Mouse (Mus musculus): ENCODE results near the gene Bptf. TPM values are rescaled to one million over a fixed set of nuclear protein-coding genes. Genes with fewer than 3 reads are reported as not detected.
A peak's percentile ranks its signal among the peaks of the same experiment; 100 is the strongest.
"Not testable (repeated sequence)": the region's sequence is repeated elsewhere in the genome, so short reads cannot be mapped to it uniquely, and the experiment has no call there.

The Bptf gene
- total RNA-seq, 2 experiments from 2014 or later, result 34.2 to 37.6 TPM

DNA sequence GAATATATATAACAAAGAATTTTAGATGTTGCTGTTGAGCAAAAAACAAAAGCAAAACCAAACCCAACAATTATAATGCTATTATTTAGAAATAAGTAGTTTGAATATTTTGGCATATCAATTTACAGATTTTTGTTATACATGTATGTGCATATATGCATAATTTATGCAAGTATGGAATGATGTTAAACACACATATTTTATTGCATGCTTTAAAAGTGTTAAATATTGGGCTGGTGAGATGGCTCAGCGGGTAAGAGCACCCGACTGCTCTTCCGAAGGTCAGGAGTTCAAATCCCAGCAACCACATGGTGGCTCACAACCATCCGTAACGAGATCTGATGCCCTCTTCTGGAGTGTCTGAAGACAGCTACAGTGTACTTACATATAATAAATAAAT is 112.2 kb downstream of the Bptf start:
- not testable (repeated sequence) for DNase-seq (ENCODE audit: low spot score in 2 of 2)

DNA sequence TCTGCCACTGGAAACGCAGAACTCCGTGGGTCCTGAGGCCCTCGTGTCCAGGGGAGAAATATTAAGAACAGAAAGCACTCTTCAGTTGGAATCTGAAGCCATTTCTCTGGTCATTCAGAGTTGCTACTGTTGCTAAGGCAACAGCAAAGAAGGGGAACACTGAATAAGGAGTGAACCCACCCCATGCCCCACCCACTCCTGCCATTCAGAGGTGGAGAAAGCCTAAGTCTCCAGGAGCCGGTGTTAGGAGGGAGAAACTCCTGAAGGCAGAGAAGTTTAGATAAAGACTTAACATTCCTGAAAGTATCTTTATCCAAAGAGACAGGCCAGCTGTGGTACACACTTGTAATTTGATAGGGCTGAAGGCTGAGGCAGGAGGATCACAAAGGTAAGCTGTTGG is 112.6 kb downstream of the Bptf start:
- DNase-seq (ENCODE audit: low spot score in 2 of 2), result no peak

DNA sequence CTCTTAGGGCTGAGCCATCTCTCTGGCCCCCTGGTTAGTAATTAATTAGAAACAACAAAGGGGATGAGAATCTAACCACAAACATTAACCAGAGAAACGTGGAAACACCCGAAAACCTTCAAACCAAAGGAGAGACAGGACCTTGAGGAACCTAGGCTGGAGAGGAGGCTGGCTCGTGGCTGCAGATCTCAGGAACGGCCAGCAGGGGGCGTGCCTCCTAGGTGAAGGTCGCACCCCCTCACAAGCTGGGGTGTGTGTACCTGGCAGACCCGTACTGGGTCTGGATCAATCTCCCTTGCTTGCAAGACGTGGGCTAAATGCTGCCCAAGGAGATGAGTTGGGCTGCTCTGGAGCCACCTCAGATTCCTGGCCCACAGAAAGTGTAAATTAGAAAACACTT is 113.3 kb downstream of the Bptf start:
- DNase-seq (ENCODE audit: low spot score in 2 of 2), result no peak

DNA sequence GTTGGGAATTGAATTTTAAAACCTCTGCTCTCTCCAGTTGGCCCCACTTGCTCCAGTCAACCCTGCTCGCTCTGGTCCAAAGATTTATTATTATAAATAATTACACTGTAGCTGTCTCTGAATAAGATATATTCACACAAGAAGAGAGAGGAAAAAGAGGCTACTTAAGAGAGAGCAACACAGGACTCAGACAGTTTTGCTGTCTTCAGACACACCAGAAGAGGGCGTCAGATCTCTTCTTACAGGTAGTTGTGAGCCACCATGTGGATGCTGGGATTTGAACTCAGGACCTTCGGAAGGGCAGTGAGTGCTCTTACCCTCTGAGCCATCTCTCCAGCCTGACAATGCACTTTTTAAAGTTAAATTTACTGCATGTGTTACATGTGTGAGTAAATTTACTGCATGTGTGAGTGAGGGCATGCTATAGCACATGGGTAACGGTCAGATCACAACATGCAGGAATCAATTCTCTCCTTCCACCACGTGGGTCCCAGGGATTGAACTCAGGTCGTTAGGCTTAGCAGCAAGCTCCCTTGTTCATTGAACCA is 114.5 kb downstream of the Bptf start:
- no peak for DNase-seq (ENCODE audit: low spot score in 2 of 2)

DNA sequence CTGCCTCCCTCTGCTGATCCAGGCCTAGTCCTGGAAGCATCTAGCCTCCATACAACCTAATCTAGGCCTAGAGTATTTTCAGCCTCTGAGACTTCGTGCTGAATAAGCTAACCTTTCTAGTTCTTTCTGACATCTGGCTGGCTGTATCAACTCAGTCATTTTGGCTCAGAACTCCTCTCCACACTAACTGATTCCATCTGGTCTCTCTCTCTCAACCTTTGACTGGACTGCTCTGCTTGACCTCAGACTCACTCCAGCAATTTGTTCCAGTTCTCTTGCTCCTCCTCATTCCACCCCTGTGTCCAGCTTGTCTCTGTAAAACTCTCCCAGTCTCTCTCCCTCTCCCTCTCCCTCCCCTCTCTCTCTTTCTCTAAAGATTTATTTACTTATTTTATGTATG is 115.0 kb downstream of the Bptf start:
- DNase-seq (ENCODE audit: low spot score in 2 of 2), result no peak

DNA sequence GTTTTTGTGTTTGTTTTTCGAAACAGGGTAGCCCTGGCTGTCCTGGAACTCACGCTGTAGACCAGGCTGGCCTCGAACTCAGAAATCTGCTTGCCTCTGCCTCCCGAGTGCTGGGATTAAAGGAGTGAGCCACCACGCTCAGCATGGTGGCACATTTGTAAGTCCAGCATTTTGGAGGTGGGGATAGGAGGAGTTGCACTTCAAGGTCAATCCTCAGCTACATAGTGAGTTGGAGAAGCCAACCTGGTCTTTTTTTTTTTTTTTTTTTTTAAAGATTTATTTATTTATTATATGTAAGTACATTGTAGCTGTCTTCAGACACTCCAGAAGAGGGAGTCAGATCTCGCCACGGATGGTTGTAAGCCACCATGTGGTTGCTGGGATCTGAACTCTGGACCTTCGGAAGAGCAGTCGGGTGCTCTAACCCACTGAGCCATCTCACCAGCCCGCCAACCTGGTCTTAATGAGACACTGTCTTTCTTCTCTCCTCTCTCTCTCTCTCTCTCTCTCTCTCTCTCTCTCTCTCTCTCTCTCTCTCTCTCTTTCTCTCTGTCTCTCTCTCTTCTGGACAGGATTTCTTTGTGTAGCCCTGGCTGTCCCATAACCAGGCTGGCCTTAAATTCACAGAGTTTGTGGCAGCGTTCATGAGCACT is 116.3 kb downstream of the Bptf start:
- DNase-seq (ENCODE audit: low spot score in 2 of 2), result not testable (repeated sequence)

DNA sequence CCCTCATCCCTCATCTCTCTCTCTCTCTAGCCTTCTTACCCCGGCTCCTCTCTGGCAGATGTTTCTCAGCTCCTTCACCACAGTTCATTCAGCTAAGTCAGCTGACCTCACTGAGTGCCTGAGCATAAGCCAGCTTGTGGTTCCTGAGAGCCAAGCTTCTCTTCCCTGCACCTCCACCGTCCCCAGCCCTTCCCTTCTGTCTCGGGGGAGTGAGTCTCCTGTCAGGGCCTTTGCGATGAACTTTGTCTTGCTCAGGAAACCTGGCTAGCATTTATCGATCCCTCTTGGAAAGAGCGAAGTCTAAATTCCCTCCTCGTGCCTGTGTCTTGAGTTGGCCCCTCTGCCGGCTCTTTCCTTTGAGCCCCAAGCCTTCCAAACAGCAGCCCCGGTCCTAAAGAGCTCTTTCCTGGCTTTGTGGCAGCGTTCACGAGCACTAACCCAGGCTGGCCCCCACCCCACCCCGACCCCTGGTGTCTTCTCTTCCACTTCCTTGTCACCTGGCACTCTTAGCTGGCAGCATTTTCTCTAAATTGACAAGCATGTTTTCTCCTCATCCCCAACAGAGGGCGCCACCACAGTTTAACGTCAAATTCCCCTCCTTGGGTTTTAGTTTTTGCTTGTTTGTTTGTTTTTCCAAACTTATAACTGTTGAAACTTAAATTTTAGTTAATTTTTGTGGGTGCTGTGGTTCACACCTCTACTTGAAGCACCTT is 117.2 kb downstream of the Bptf start:
- DNase-seq (ENCODE audit: low spot score in 2 of 2), result peak in 1 of 2 experiments; percentile 44

DNA sequence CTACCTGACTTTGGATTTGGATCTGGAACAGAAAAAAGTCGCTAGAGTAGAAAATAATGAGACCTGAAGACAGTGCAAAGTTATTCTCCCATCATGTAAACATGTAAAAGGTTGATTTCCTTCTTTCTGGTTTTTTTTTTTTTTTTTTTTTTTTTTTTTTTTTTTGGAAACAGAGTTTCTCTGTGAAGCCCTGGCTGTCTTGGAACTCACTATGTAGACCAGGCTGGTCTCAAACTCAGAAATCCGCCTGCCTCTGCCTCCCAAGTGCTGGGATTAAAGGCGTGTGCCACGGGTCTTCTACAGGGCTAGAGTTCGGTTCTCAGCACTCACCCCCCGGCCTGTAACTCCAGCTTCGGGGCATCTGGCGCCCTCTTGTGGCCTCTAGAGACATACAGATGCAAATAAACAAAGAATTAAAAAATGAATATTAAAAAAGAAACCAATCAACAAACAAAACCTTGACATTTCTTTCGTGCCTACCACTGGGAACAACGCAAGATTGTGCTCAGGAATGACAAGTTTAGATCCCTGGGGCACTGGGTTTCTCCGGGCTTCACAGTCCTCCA is 117.8 kb downstream of the Bptf start:
- DNase-seq (ENCODE audit: low spot score in 2 of 2), result no peak

DNA sequence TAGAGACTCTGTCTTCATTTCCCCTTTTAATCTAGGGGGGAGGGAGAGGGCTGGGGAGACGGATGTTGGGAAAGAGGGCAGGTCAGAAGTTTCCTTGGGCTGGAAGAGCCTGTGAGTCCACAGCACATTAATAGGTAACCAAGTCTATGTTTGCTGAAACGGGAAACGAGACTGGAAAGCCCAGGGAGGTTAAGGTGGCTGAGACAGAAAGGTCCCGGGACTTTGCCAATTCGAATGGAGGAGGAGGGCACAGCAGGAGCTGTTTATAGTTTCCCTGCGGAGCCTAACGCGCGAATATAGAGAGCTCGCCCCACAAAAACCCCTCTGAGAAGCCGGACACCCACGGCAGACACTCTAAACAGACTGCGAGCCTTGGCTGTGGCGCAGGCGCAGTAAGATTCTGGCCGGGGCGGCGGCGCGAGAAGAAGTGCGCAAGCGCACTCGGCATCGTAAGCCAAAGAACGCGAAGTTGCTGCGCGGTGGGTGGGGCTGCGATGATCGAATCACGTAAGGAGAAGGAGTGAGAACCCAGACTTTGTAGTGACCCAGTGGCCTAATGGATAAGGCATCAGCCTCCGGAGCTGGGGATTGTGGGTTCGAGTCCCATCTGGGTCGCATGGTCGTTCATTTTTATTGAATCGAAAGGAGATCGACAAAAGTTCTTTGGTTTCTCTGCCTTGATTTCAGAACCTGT is 119.5 kb downstream of the Bptf start:
- DNase-seq (ENCODE audit: low spot score in 2 of 2), result peak; percentile 99 to 100

DNA sequence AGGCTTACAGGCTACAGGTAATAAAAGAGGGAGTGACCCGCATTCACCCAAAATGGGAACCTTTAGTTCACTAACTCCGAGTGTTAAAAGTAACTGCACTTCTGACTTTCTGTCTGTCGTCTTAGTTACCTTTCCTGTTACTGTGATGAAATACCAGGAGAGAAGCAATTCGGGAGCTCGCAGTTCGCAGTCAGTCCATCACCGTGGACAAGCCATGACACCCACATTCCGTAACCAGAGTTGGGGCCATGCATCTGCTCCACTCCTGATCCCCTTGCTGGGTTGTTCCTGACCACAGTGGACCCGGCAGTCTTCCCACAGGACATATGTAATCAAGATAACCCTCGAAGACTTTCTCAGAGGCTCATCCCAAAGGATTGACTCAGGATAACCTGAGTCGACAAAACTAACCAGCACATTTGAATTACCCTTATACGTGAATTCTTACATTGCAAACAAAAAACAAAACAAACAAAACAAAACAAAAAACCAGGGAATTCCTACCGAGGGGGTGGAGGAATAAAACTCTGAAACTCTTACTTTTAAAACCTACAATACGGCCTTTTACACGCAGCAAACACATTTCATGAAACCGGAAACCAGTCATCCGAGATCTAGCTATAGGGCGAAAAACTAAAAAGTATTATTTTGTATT is 120.1 kb downstream of the Bptf start:
- DNase-seq (ENCODE audit: low spot score in 2 of 2), result no peak

DNA sequence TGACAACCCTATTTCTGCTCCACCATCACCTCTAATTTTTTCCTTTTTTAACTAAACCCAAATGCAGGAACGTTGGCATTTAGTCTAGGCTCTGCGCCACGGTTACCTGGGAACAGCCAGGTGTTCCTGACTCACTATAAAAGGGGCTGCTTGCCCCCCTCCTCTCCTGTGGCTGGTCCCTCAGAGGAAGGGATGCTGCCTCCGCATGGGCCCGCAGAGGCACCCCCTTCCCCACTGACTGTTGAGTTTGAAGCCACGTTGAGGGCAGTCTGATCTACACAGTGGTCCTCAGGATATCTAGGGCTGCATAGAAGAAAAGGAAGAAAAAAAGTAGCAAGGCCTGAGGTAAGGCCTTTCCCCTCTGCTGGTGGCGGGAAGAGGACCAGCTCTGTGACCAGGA is 120.8 kb downstream of the Bptf start:
- no peak for DNase-seq (ENCODE audit: low spot score in 2 of 2)

DNA sequence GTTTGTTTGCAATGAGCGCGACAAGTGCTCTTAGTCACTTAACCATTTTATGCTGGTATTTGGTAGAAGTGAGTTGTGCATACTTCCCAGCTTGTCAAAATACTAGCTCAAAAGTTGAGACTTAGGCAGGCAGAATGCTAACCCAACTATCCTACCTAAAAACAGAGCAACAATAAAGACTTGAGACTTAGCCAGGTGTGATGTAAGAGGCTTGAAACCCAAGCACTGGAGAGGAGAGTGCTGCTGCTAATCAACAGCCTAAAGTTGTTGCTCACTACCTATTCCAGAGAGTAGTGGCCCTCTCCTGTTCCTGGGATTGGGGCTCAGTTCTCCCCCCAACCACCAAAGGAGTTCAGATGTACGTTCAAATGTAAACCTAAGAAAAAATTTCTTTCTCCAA is 121.5 kb downstream of the Bptf start:
- DNase-seq (ENCODE audit: low spot score in 2 of 2), result no peak

DNA sequence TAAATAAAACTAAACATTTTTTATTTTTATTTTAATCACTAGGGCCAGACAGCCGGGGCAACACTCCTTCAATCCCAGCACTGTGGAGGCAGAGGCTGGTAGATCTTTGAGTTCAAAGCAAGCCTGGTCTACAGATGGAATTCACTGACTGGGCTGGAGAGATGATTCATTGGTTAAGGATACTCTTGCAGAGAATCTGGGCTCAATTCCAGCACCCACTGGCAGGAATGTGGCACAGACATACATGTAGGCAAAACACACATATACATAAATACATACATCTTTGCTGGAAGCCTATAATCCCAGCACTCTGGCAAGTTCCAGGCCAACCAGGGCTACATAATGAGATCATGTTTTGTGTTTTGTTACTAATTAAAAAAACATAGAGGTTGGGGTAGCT is 126.4 kb downstream of the Bptf start:
- DNase-seq (ENCODE audit: low spot score in 2 of 2), result no peak

DNA sequence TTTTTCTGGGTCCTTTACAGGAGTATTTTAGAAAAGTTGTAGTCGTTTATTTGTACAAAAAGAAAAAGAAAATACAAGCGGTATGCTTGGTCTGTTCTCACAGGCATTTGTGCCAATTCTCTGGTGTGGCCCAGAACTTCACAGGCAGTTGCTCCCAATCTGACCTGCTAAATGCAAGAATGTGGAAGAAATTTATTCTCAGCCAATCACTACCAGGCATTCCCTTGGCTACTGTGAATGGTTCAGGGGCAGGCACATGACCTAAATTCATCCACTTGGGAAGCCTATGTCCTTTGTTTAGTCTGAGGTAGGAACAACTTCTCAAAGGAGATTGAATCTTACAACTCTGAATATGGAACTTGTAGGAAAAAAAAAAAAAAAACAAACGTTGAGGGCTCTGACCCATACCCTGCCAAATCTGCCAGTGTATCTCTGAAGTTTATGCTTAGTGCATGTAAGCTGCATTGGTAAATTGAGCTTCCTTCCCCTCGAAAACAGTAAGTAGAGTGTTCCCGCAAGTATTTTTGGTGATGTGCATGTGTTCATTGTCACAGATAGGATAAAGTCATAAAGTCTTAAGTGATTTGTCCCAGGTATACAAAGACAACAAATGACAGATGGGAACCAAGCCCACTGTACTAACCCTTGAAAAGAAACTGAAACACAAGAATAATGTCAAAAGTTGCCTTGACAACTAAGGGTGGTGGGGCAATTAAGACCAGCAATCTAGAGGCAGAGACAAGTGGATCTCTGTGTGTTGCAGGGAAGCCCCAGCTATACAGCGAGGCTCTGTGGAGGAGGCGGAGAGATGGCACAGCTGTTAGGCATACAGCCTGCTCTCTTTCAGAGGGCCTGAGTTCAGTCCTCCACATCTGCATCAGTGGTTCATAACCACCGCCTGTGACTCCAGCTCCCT is 129.9 kb downstream of the Bptf start:
- no peak for DNase-seq (ENCODE audit: low spot score in 2 of 2)

DNA sequence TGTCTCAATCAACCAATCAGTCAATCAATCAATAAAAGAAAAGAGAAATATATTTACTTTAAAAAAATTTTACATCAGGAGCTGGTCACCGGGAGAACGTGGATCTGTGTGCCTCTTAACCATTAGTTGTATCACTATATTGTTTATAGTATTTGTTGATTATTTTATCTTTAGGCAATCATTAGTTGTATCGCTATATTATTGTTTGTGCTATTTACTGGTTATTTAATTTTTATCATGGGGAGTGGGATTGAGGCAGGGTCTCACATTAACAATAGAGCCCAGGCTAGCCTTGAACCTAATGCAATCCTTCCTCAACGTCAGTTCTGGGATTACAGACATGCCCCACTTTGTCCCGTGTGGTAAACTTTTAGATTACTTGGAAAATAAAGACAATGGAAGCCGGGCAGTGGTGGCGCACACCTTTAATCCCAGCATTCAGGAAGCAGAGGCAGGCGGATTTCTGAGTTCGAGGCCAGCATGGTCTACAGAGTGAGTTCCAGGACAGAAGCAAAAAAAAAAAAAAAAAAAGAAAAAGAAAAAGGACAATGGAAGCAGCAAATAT is 131.9 kb downstream of the Bptf start:
- DNase-seq (ENCODE audit: low spot score in 2 of 2), result no peak

DNA sequence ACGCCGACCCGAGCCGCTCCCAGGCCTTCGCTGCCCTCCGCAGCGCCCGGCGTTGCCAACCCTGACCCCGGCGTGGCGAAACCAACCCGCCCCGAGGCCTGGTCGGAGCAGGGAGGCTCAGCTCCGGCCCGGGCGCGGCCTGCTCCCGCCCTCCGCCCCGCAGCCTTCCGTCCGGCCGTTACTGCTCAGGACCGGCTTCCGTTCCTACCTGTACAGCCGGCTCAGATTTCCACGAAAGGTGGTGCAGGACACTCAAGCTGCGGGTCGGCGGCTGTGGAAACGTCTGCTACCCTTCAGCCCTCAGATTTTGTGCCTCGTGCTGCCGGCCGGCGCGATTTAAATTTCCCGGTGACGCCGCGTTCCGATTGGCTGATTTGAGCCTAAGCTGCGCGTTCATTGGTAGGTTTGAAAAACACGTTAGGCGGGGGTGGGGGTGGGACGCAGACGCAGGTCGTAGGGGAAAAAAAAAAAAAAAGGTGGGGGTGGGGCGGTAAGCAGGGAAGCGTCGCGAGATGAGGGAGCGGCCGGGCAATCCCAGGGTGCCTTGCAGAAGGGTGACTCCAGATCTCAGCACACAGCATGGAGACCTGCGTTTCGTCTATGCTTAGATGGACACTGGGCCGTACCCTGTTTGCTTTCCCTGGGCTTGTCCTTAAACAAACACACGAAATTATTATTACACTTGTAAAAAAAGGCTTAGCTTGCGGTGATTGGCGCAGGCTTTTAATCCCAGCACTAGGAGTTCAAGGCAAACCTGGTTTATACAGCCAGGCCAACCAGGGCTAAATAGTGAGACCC is 132.6 kb downstream of the Bptf start, which contains the start of gene Kpna2:
Kpna2 (minus strand) TSS at position 391 of the 798 bp plus-strand sequence.
- peak; percentile 85 to 88 for DNase-seq (ENCODE audit: low spot score in 2 of 2)

DNA sequence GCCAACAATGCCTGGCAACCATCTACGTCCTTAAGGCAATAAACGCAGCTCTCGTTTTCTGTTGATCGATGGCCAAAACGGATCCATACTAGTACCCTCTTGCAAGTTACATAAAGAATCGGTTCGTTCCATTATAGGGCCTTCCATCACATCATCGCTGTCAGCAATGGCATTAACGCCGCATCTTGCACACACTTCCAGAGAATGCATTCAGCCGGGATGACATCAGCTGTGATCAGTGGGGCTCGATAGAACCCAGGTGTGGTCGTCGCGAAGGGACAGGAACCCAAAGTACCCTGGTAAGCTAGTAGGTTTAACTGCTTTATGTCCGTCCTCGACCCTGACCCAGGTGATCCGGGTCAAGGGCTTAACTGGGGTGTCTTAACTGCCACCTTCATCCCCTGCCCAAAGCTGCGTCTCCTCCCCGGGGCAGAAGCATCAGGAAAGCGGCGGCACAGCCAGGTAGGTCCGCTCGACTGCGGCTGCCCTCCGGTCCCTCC is 133.2 kb downstream of the Bptf start:
- no peak for DNase-seq (ENCODE audit: low spot score in 2 of 2)

DNA sequence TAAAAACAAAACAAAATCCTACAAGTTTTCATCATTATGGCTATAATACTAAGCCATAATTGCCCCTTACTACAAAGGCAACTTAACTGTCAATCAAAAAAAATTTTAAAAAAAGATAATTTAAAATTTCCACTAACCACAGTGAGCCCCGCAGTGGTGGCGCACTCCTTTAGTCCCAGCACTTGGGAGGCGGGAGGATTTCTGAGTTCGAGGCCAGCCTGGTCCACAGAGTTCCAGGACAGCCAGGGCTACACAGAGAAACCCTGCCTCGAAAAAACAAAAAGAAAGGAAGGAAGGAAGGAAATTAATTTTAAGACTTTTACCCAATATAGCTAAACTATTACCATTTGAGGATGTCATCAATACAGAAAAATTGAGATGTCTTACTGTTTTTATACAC is 134.0 kb downstream of the Bptf start:
- DNase-seq (ENCODE audit: low spot score in 2 of 2), result no peak

DNA sequence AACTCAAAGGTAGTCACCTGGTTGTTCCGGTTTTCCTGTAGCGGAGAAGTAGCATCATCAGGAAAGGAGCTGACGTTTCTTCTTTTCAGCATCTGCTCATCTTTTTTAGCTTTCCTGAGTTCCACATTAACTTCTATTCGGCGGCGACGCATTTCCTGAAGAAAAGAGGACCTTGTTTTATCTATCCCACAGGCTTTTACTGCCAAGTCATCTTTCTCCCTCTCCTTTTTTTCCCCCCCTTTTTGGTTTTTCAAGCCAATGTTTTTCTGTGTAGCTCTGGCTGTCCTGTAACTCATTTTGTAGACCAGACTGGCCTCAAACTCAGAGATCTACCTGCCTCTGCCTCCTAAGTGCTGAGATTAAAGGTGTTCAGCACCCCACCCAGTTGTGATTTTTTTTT is 135.4 kb downstream of the Bptf start:
- DNase-seq (ENCODE audit: low spot score in 2 of 2), result not testable (repeated sequence)
